Mouse (Mus musculus) ES-Bruce4 (cell line): ENCODE measurements at regions not wholly inside any gene's neighbourhood (a gene's known extent, or its start where the extent isn't known, plus 50 kb on each side); places are given as distances from the start of the nearest gene placed in this dataset.

Experiments used
- H3K27ac ChIP-seq: 2 replicates; pipeline ENCODE4 v1.5.1; 2012; ENCODE audit warnings: low read length, inconsistent platforms; ENCODE audit not compliant: insufficient read depth
- H3K27me3 ChIP-seq: 2 replicates; pipeline ENCODE4 v1.6.1; 2012; ENCODE audit warnings: mild to moderate bottlenecking, low read length, inconsistent platforms; ENCODE audit not compliant: control insufficient read depth, poor library complexity, insufficient read depth, severe bottlenecking
- H3K36me3 ChIP-seq: 2 replicates; pipeline ENCODE4 v1.6.1; 2012; ENCODE audit warnings: inconsistent platforms, mild to moderate bottlenecking, low read length, moderate library complexity; ENCODE audit not compliant: control insufficient read depth, poor library complexity, insufficient read depth, severe bottlenecking
- H3K4me1 ChIP-seq: one replicate; pipeline ENCODE4 v1.8.1; 2011; ENCODE audit warnings: low read length; ENCODE audit not compliant: control insufficient read depth, insufficient read depth
- H3K4me3 ChIP-seq: 2 replicates; pipeline ENCODE4 v1.5.1; 2011; ENCODE audit warnings: low read depth, mild to moderate bottlenecking, low read length
- H3K9ac ChIP-seq: 2 replicates; pipeline ENCODE4 v1.6.1; 2012; ENCODE audit warnings: low read depth, mild to moderate bottlenecking, inconsistent platforms; ENCODE audit not compliant: poor library complexity, severe bottlenecking
- H3K9me3 ChIP-seq: replicated peaks from 2 replicates; pipeline ENCODE4 v1.6.1; 2012; ENCODE audit warnings: mild to moderate bottlenecking, low read length, inconsistent platforms; ENCODE audit not compliant: control insufficient read depth, poor library complexity, insufficient read depth, severe bottlenecking
- CTCF ChIP-seq: IDR thresholded peaks from one replicate; pipeline ENCODE4 v1.8.1; 2011; ENCODE audit warnings: low read depth, low read length
- EP300 ChIP-seq: IDR thresholded peaks from 2 replicates; pipeline ENCODE4 v1.6.1; 2011; ENCODE audit warnings: low read depth, low read length; ENCODE audit not compliant: insufficient read depth
- POLR2A ChIP-seq: IDR thresholded peaks from one replicate; pipeline ENCODE4 v1.8.1; 2011; ENCODE audit warnings: low read length; ENCODE audit not compliant: insufficient read depth

DNA sequence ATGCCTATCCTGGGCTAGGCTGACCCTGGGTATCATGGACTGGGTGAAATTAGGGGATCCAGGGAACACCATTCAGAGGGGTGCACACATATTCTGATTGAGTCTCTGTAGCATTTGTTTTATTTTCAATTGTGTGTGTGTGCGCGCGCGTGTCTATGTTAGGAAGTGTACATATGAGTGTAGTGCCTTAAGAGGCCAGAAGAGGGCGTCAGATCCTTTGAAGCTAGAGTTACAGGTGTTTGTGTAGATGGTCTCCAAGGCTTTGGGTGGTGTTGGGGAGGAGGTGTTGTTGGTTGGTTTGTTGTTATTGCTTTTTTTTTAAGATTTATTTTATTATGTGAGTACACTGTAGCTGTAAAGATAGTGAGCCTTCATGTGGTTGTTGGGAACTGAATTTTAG lies 147.4 kb upstream of the Clint1 start:
- H3K4me1 ChIP-seq = no peaks in the 10 kb centered on the region
- no peak overlapping the region for H3K4me3 ChIP-seq
- H3K9ac ChIP-seq = no peak overlapping the region
- no peak overlapping the region for H3K27ac ChIP-seq
- no peaks in the 10 kb centered on the region; the same call in 1 of the 2 replicates for H3K27me3 ChIP-seq
- H3K36me3 ChIP-seq = no peaks in the 10 kb centered on the region
- no peaks in the 10 kb centered on the region for H3K9me3 ChIP-seq
- TF ChIP-seq EP300 = no peak
- TF ChIP-seq POLR2A = no peak
- no peak for TF ChIP-seq CTCF

DNA sequence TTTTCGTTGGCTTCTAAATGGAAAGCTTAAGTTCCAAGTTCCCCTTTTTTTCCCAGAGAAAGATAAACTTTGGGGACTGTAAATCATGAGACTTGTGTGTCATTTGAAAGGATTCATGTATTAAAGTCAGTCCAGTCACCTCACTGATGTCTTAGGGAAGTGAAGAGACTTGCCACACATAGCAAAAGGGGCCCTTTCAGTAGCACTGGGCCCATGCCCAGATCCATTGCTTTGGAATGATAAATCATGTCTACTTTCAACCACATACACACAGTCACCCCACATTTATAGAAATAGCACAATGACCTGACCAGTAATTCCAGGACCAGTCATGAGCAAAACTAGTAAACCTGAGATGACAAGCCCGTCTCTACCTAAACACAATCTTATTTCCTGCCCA lies 133.2 kb upstream of the Clint1 start:
- no peaks in the 10 kb centered on the region for H3K9me3 ChIP-seq
- H3K36me3 ChIP-seq = no peaks in the 10 kb centered on the region
- no peak overlapping the region for H3K4me3 ChIP-seq
- no peaks in the 10 kb centered on the region for H3K4me1 ChIP-seq
- TF ChIP-seq EP300 = no peak
- no peak for TF ChIP-seq CTCF
- TF ChIP-seq POLR2A = no peak
- H3K27me3 ChIP-seq = no peaks in the 10 kb centered on the region
- H3K27ac ChIP-seq = no peak overlapping the region
- H3K9ac ChIP-seq = no peak overlapping the region

DNA sequence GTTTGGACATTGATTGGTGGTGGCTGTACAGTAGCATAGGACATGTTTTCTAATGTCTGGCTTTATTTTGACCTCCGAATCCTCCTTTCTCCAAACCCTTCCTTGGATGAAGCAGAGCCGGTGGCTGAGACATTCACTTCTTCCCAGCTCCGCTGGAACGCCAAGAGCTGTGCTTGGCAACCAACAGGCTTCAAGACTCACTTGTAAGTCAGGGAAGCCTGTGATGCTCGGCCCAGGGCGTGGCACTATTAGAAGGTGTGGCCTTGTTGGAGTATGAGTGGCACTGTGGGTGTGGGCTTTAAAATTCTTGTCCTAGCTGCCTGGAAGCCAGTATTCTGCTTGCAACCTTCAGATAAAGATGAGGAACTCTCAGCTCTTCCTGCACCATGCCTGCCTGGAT lies 132.0 kb upstream of the Clint1 start:
- Histone ChIP-seq H3K36me3 (no peaks in the 10 kb centered on the region), H3K4me1 (no peaks in the 10 kb centered on the region), H3K27me3 (no peaks in the 10 kb centered on the region), H3K4me3 (no peak overlapping the region), H3K27ac (no peak overlapping the region), H3K9me3 (no peaks in the 10 kb centered on the region), H3K9ac (no peak overlapping the region)
- TF ChIP-seq POLR2A = no peak
- no peak for TF ChIP-seq EP300
- no peak for TF ChIP-seq CTCF

DNA sequence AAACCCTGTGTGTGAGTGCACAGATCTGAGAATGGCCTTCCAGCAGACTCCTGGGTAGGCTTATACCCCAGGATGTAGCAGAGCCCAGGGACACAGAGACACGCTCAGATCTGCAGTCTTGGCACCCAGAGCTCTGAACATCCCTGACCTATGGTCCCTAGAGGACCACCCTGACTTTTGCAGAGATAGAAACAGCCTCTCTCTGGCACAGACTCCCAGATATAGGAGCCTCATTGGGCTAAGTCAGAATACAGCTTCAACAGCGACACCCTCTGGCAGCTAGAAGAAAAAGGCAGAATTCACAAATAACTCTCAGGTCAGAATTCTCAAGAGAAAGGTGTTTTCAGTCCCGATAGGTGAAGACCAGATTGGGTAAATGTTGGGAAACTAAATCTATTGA lies 115.3 kb upstream of the Clint1 start:
- TF ChIP-seq POLR2A (no peak), EP300 (no peak), CTCF (no peak)
- Histone ChIP-seq H3K4me3 (no peak overlapping the region), H3K36me3 (no peaks in the 10 kb centered on the region), H3K4me1 (no peaks in the 10 kb centered on the region), H3K9ac (no peak overlapping the region), H3K9me3 (peaks cover 20% of the 10 kb centered on the region), H3K27ac (no peak overlapping the region), H3K27me3 (no peaks in the 10 kb centered on the region)

DNA sequence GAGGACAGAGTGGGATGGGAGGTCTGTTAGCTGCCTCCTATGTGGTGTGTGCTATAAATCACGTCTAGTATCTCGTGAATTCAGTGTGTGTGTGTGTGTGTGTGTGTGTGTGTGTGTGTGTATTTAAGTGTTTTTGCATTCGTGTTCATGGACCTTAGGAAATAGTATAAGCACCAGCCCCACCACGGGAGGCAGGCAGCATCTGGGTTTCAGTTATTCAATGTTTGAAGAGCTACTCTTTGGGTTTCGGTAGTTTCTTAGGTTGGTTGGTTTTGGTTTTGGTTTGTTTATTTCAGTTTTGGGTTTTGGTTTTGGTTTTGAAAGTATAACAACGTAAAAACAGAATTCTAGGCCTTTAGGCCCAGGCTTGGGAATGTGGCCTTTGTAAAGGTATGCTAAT lies 113.5 kb upstream of the Clint1 start:
- Histone ChIP-seq H3K4me3 (no peak overlapping the region), H3K27me3 (no peaks in the 10 kb centered on the region), H3K9me3 (peaks cover 20% of the 10 kb centered on the region), H3K27ac (no peak overlapping the region), H3K9ac (no peak overlapping the region), H3K4me1 (no peaks in the 10 kb centered on the region), H3K36me3 (no peaks in the 10 kb centered on the region)
- no peak for TF ChIP-seq EP300
- TF ChIP-seq POLR2A = no peak
- TF ChIP-seq CTCF = no peak

DNA sequence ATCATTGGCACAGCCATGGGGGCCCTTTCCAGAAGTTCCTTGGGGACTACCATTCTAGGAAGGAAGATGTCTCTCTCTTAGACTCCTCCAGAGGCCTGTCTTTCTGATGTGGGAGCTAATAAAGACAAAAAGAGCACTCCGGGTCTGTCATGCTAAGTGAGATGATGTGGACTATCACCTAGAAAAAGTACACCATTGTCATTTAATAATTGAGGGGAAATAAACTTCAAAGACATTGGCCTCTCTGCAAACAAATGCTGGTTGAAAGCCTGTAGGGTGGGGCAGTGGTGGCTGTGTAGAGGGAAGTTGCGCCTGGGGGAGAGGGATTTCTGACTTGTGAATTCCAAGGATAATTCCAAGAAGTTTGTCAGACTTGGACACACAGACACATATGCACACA lies 105.9 kb upstream of the Clint1 start:
- Histone ChIP-seq H3K36me3 (no peaks in the 10 kb centered on the region), H3K4me3 (no peak overlapping the region), H3K9me3 (peaks cover 8% of the 10 kb centered on the region; the same call in 1 of the 2 replicates), H3K27me3 (no peaks in the 10 kb centered on the region; the same call in 1 of the 2 replicates), H3K27ac (no peak overlapping the region), H3K9ac (no peak overlapping the region), H3K4me1 (no peaks in the 10 kb centered on the region)
- TF ChIP-seq POLR2A (no peak), EP300 (no peak), CTCF (no peak)
